Comparison of ENCODE assay signal across 8 mouse cellular contexts in genomic region chr7:80027636-80028417, GRCm38 (mm10). TPM values are rescaled to one million over a fixed set of nuclear protein-coding genes. Genes with fewer than 3 reads are reported as not detected.
DNase-seq lines count a peak whose midpoint lies in the region; ATAC-seq and TF ChIP-seq lines count a peak whose summit lies in the region.

No protein-coding gene starts in this region.

- no peaks in the 10 kb centered on the region for H3K36me3 ChIP-seq in forebrain, embryonic 11.5 days (ENCODE audit: control insufficient read depth, insufficient read depth, low read length)
- no peaks in the 10 kb centered on the region for H3K36me3 ChIP-seq in hindbrain, postnatal 0 days (ENCODE audit: insufficient read depth, low read length)
- H3K36me3 ChIP-seq in liver, embryonic 13.5 days: no peaks in the 10 kb centered on the region
- H3K36me3 ChIP-seq in neural tube, embryonic 14.5 days (ENCODE audit: control insufficient read depth, insufficient read depth, low read length): no peaks in the 10 kb centered on the region

- peak; percentile 25 for DNase-seq in 3T3-L1 (ENCODE audit: low read depth, low spot score)
- DNase-seq in MN1 (ENCODE audit: low spot score): peak; percentile 48
- DNase-seq in forebrain, embryonic 11.5 days (ENCODE audit: low spot score): peak; percentile 60
- no peak for DNase-seq in hindbrain, postnatal 0 days (ENCODE audit: low spot score)
- DNase-seq in liver, embryonic 13.5 days: no peak
- DNase-seq in left cerebral cortex, postnatal 14 days (ENCODE audit: low spot score in 2 of 2): no peak
- no peak for DNase-seq in frontal cortex, postnatal 10 days (ENCODE audit: low spot score in 2 of 2)

- WGBS in forebrain, embryonic 11.5 days: 4% methylated on average over 23 of the region's 23 CpGs
- WGBS in hindbrain, postnatal 0 days: 5% methylated on average over 23 of the region's 23 CpGs
- WGBS in liver, embryonic 13.5 days (ENCODE audit: insufficient replicate concordance): 5% methylated on average over 23 of the region's 23 CpGs
- WGBS in neural tube, embryonic 14.5 days: 4% methylated on average over 23 of the region's 23 CpGs

- no peak for ATAC-seq in forebrain, embryonic 11.5 days (replicated peaks; ENCODE audit: low FRiP score)
- no peak for ATAC-seq in hindbrain, postnatal 0 days
- no peak for ATAC-seq in liver, embryonic 13.5 days (ENCODE audit: low read depth)
- ATAC-seq in neural tube, embryonic 14.5 days (ENCODE audit: low read depth): no peak

- peak overlapping the region; percentile 88 for H3K4me3 ChIP-seq in forebrain, embryonic 11.5 days (ENCODE audit: low read depth, low read length)
- peak overlapping the region; percentile 82 for H3K4me3 ChIP-seq in hindbrain, postnatal 0 days (ENCODE audit: low read length)
- peak overlapping the region; percentile 75 for H3K4me3 ChIP-seq in liver, embryonic 13.5 days (replicated peaks)
- H3K4me3 ChIP-seq in neural tube, embryonic 14.5 days (ENCODE audit: low read depth, low read length): peak overlapping the region; percentile 64

- peaks cover 17% of the 10 kb centered on the region for H3K4me1 ChIP-seq in forebrain, embryonic 11.5 days (replicated peaks; ENCODE audit: control insufficient read depth, insufficient read depth, low read length)
- H3K4me1 ChIP-seq in hindbrain, postnatal 0 days (ENCODE audit: insufficient read depth, low read length): peaks cover 12% of the 10 kb centered on the region; the same call in 1 of the 2 replicates
- peaks cover 77% of the 10 kb centered on the region for H3K4me1 ChIP-seq in liver, embryonic 13.5 days (replicated peaks)
- peaks cover 25% of the 10 kb centered on the region for H3K4me1 ChIP-seq in neural tube, embryonic 14.5 days (ENCODE audit: control insufficient read depth, insufficient read depth, low read length)

- no peaks in the 10 kb centered on the region for H3K9me3 ChIP-seq in forebrain, embryonic 11.5 days (ENCODE audit: control insufficient read depth, low read length)
- H3K9me3 ChIP-seq in hindbrain, postnatal 0 days (ENCODE audit: low read length): no peaks in the 10 kb centered on the region
- H3K9me3 ChIP-seq in liver, embryonic 13.5 days (replicated peaks): no peaks in the 10 kb centered on the region
- no peaks in the 10 kb centered on the region for H3K9me3 ChIP-seq in neural tube, embryonic 14.5 days (ENCODE audit: control insufficient read depth, low read length)

- H3K9ac ChIP-seq in forebrain, embryonic 11.5 days (ENCODE audit: low read length): peak overlapping the region; percentile 97
- H3K9ac ChIP-seq in hindbrain, postnatal 0 days (replicated peaks; ENCODE audit: low read length): peak overlapping the region; percentile 93
- H3K9ac ChIP-seq in liver, embryonic 13.5 days: peak overlapping the region; percentile 85
- peak overlapping the region; percentile 71 for H3K9ac ChIP-seq in neural tube, embryonic 14.5 days (replicated peaks; ENCODE audit: low read depth, low read length)

- intact Hi-C loops in left cerebral cortex, postnatal 14 days (cut with DNase I): loop anchor here (5.0 kb wide), 1 partner anchor 49 kb away; no protein-coding TSS in a partner anchor

- H3K4me2 ChIP-seq in forebrain, embryonic 11.5 days (ENCODE audit: low read depth, low read length, severe bottlenecking): peak overlapping the region; percentile 84
- peak overlapping the region; percentile 90 for H3K4me2 ChIP-seq in hindbrain, postnatal 0 days (ENCODE audit: low read depth, low read length)
- H3K4me2 ChIP-seq in liver, embryonic 13.5 days: peak overlapping the region; percentile 96
- H3K4me2 ChIP-seq in neural tube, embryonic 14.5 days (ENCODE audit: low read depth, low read length): peak overlapping the region; percentile 88

- no peaks in the 10 kb centered on the region for H3K27me3 ChIP-seq in forebrain, embryonic 11.5 days (ENCODE audit: control insufficient read depth, insufficient read depth, low read length)
- no peaks in the 10 kb centered on the region for H3K27me3 ChIP-seq in hindbrain, postnatal 0 days (ENCODE audit: insufficient read depth, low read length)
- peaks cover 31% of the 10 kb centered on the region for H3K27me3 ChIP-seq in liver, embryonic 13.5 days
- H3K27me3 ChIP-seq in neural tube, embryonic 14.5 days (ENCODE audit: control insufficient read depth, insufficient read depth, low read length): no peaks in the 10 kb centered on the region

- H3K27ac ChIP-seq in forebrain, embryonic 11.5 days (ENCODE audit: low read depth, low read length): peak overlapping the region; percentile 98; the same call in 1 of the 2 replicates
- H3K27ac ChIP-seq in hindbrain, postnatal 0 days: peak overlapping the region; percentile 70; the same call in 1 of the 2 replicates
- H3K27ac ChIP-seq in liver, embryonic 13.5 days: peak overlapping the region; percentile 84
- H3K27ac ChIP-seq in neural tube, embryonic 14.5 days (ENCODE audit: low read depth, low read length): no peak overlapping the region; the same call in 1 of the 2 replicates

- no peak for TF ChIP-seq CTCF in hindbrain, postnatal 0 days (IDR thresholded peaks at IDR 0.05; ENCODE audit: low read depth)

RNA-seq across cellular contexts. Expression of gene Zfp710, which starts 3.2 kb away (rescaled TPM):
- 27.9 and 33.0 TPM in 2 replicates for polyA plus RNA-seq in forebrain, embryonic 11.5 days (2014; fragmentation: Nextera tagmentation; extraction: Ambion mirVana)
- 25.8 and 29.7 TPM in 2 replicates for total RNA-seq in hindbrain, postnatal 0 days (2014; rRNA removed)
- 8.4 and 10.3 TPM in 2 replicates for polyA plus RNA-seq in hindbrain, postnatal 0 days (2015; fragmentation: Nextera tagmentation; extraction: Ambion mirVana)
- 3.9 and 5.2 TPM in 2 replicates for polyA plus RNA-seq in liver, embryonic 13.5 days (2015; fragmentation: Nextera tagmentation; extraction: Ambion mirVana)
- polyA plus RNA-seq in neural tube, embryonic 14.5 days (2014; fragmentation: Nextera tagmentation; extraction: Ambion mirVana): 14.0 and 14.1 TPM in 2 replicates
- 10 to 100 TPM; 15.7 to 16.0 TPM for total RNA-seq in left cerebral cortex, postnatal 14 days (2021)

Comparison
In these comparisons a context has a peak if more than half of its experiments do, and no peak if none do; other contexts are left out.
1. DNase-seq: peak in 3T3-L1 (single experiment), MN1 (single experiment) and forebrain, embryonic 11.5 days (single experiment); none in hindbrain, postnatal 0 days (single experiment), liver, embryonic 13.5 days (single experiment), left cerebral cortex, postnatal 14 days (0 of 2) and frontal cortex, postnatal 10 days (0 of 2).
2. Peak in every context shown above with its lines, with median percentiles within 50 percentile points of each other: H3K4me2 ChIP-seq, H3K4me3 ChIP-seq and H3K9ac ChIP-seq.